Mouse (Mus musculus): ENCODE measurements around the gene CK137956.

DNA sequence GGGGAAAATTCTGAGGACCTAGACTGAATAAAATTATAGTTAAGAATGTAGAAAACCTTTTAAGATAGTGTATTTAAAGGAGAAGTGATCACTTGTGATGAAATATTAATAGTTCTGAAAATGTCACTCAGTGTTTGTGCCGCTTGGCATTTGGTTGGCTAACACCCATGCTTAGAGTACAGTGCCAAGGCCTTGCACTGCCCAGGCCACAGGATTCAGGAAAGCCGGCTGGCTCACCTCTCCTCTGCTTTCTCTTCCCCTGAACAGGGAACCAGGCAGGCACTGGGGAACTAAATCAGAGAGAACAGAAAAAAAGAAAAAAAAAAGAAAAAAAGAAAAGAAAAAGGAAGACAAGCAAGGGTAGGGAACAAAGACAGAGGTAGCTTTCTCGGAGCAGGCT is 2.2 kb upstream of the CK137956 start:
- TF ChIP-seq CTCF (IDR thresholded peaks at IDR 0.05; ENCODE audit: low read depth, low read length), result no peak
- TF ChIP-seq POLR2A (IDR thresholded peaks at IDR 0.05; ENCODE audit: insufficient read depth, low read length), result no peak
- TF ChIP-seq EP300 (IDR thresholded peaks at IDR 0.05; ENCODE audit: insufficient read depth, low read depth, low read length), result no peak
